Mouse (Mus musculus): Measurements from ENCODE around the gene Olfr1446. TPM values are rescaled to one million over a fixed set of nuclear protein-coding genes. Genes with fewer than 3 reads are reported as not detected.

Olfr1446 gene
- polyA plus RNA-seq, 1 experiment from 2014 or later, result not detected

Other genes starting within 250 kb of the Olfr1446 start
- gene Olfr1442, start 223.1 kb downstream of the Olfr1446 start, polyA plus RNA-seq (2014; fragmentation: Nextera tagmentation; extraction: Ambion mirVana), result not detected in 2 replicates
- gene Olfr1443, start 215.4 kb downstream of the Olfr1446 start, polyA plus RNA-seq (2014; fragmentation: Nextera tagmentation; extraction: Ambion mirVana), result not detected in 2 replicates
- gene Keg1, start 197.7 kb downstream of the Olfr1446 start, polyA plus RNA-seq (2014; fragmentation: Nextera tagmentation; extraction: Ambion mirVana), result not detected in 2 replicates
- 0.22 and 0.77 TPM in 2 replicates for gene Cntf, start 127.9 kb downstream of the Olfr1446 start, polyA plus RNA-seq (2014; fragmentation: Nextera tagmentation; extraction: Ambion mirVana)
- 10.5 and 11.0 TPM in 2 replicates for gene Zfp91, start 97.4 kb downstream of the Olfr1446 start, polyA plus RNA-seq (2014; fragmentation: Nextera tagmentation; extraction: Ambion mirVana)
- 0.77 and 0.80 TPM in 2 replicates for gene Lpxn, start 97.3 kb downstream of the Olfr1446 start, polyA plus RNA-seq (2014; fragmentation: Nextera tagmentation; extraction: Ambion mirVana)
- gene Gm5244, start 46.8 kb downstream of the Olfr1446 start, polyA plus RNA-seq (2014; fragmentation: Nextera tagmentation; extraction: Ambion mirVana), result not detected in 2 replicates
- gene Olfr1444, start 36.2 kb downstream of the Olfr1446 start, polyA plus RNA-seq (2014; fragmentation: Nextera tagmentation; extraction: Ambion mirVana), result not detected in 2 replicates
- gene Olfr1445, start 9.7 kb downstream of the Olfr1446 start, polyA plus RNA-seq (2014; fragmentation: Nextera tagmentation; extraction: Ambion mirVana), result not detected in 2 replicates
- gene Olfr1447, start 10.2 kb upstream of the Olfr1446 start, polyA plus RNA-seq (2014; fragmentation: Nextera tagmentation; extraction: Ambion mirVana), result not detected in 2 replicates
- not detected in 2 replicates for gene Olfr1448, start 30.9 kb upstream of the Olfr1446 start, polyA plus RNA-seq (2014; fragmentation: Nextera tagmentation; extraction: Ambion mirVana)
- not detected in 2 replicates for gene Olfr1449, start 37.3 kb upstream of the Olfr1446 start, polyA plus RNA-seq (2014; fragmentation: Nextera tagmentation; extraction: Ambion mirVana)
- gene Olfr1450, start 56.7 kb upstream of the Olfr1446 start, polyA plus RNA-seq (2014; fragmentation: Nextera tagmentation; extraction: Ambion mirVana), result not detected in 2 replicates
- gene Olfr1451, start 101.5 kb upstream of the Olfr1446 start, polyA plus RNA-seq (2014; fragmentation: Nextera tagmentation; extraction: Ambion mirVana), result not detected in 2 replicates
- not detected in 2 replicates for gene Olfr1453, start 134.8 kb upstream of the Olfr1446 start, polyA plus RNA-seq (2014; fragmentation: Nextera tagmentation; extraction: Ambion mirVana)
- not detected in 2 replicates for gene Olfr1454, start 167.1 kb upstream of the Olfr1446 start, polyA plus RNA-seq (2014; fragmentation: Nextera tagmentation; extraction: Ambion mirVana)
- gene Olfr1457, start 204.4 kb upstream of the Olfr1446 start, polyA plus RNA-seq (2014; fragmentation: Nextera tagmentation; extraction: Ambion mirVana), result not detected in 2 replicates
- gene Olfr1458, start 213.3 kb upstream of the Olfr1446 start, polyA plus RNA-seq (2014; fragmentation: Nextera tagmentation; extraction: Ambion mirVana), result not detected in 2 replicates

Data from embryonic facial prominence, embryonic 11.5 days (tissue).